Mouse (Mus musculus): ENCODE measurements at regions not wholly inside any gene's neighbourhood (a gene's known extent, or its start where the extent isn't known, plus 50 kb on each side); places are given as distances from the start of the nearest gene placed in this dataset.
A peak's percentile ranks its signal among the peaks of the same experiment; 100 is the strongest.

DNA sequence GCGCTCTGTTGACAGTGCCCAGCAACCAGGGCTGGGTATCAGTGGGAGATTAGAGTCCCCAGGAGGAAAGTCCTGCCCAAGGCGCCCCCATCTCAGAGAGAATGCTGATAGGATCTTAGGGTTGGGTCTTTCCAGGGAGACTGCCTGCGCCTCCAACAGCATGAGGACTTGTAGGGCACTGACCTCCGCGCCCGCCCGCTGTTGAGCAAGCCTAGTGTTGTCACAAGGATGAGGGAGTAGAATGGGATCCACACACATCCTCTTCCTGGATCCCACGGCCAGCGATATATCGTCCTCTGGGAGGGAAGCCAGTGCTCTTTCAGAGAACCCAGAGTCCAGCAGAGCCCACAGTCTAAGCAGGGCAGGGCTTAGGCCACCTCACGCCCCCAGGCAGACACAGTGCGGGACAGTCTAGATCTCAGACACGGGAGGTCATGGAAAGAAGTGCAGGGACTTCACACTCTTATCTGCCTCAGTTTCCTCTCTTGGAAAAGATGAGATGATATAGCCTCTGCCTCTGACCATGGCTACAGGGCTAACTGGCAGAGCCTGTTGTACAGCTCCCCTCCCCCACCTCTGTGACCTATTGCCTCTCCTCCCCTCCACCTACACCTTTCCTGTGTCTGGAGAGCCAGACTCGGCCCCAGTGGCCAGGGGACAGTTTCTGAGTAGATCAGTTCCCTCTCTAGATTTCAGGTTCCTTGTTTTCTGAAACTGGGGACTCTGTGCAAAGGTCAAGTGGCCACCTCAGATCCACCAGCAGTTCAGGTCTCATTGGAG, 52.0 kb upstream of the Dusp5 start:
- DNase-seq: no peak

DNA sequence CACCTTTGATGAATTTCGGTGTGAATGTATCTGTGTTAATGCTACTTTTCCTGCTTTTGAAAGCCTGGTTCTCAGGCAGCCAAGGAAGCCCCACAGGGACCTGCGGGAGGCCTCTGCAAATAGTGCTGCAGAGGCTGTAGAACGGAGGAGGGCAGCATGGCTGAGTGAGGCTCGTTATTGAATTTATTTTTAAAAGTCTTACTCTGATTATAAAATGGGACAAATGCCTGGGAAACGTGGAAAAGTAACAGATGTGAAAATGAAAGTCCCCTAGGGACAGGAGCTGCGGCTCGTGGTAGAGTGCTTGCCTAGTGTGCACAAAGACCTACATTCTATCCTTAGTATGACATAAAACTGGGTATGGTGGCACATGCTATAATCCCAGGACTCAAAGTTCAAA, 59.7 kb upstream of the Dusp5 start:
- DNase-seq: no peak

DNA sequence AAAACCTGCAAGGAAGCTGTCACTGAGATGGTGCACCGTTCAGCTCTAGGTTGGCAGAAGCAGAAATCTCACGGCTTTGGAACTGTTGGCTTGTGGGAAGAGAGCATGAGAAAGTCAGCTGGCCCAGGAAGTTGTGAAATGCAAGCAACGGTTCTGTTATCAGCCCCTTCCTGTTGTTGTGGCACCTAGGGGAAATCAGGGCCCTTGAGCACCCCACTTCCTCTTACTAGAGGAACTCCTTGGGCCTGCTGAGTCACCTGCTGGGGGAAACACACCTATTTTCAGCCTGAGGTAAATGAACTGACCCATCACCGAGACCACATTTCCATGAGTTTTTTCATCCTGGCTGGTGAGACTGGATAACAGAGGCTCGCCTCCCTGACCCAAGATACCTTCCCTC, 64.2 kb upstream of the Dusp5 start:
- no peak for DNase-seq

DNA sequence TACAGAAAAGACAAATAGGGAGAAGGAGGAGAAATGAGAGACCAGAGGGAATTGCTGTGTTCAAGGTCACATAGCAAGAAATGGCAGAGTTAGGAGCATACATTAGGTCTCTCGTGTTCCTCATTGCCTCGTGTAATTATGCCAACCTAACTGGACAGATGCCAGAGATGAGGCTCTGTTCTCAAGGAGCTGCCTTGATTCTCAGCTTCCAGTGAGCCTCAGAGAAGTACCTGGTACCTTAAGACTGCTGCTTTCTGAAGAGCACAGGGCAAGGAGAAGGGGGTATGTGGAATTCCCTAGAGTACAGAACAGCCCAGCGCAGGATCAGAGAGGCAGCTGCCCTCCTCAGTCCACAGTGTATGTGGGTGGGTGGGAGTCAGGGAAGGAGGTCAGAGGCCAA, 64.8 kb upstream of the Dusp5 start:
- no peak for DNase-seq

DNA sequence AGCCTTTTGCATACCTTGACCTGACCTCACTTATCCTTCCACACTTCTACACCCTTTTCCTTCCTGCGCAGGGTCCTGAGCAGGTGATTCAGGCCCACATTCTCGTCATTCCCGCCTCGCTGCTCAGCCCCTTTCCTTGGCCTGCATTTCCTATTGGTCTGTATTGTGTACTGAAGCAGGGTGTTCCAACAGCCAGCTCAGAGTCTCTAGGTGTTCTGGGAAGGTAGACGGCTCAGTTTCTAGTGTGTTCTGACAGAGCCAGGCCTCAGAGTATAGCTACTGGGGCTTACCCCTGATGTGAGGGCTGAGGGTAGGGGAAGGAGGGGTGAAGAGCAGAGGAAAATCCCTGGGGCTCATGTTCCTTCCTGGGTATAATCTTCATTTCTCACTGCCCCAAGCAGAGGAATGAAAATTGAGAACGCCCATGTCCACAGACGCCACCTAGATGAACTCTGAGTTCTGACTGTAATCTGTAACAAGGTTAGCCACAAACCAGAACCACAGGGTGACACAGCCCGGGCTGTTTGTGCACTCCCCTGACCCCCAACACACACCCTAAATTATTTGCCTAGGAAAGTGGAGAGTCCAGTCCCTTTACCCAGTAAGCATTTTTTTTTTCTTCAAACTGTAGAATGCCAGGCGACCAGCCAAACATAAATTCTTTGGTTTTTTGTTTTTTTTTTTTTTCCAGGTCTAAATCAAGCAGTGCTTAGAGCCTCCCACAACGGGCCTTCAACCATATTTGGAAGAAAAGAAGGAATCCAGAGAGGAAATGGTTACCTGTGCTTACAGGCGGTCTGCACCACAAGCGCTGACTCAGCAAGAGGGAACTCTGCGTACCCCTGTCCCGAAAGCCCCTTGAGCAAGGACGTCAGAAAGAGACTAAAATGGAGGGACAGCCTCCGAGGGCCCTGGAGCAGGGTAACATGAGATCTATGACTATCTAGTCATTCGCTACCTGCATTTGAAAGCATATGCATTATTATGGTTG, 67.6 kb upstream of the Dusp5 start:
- DNase-seq: no peak

DNA sequence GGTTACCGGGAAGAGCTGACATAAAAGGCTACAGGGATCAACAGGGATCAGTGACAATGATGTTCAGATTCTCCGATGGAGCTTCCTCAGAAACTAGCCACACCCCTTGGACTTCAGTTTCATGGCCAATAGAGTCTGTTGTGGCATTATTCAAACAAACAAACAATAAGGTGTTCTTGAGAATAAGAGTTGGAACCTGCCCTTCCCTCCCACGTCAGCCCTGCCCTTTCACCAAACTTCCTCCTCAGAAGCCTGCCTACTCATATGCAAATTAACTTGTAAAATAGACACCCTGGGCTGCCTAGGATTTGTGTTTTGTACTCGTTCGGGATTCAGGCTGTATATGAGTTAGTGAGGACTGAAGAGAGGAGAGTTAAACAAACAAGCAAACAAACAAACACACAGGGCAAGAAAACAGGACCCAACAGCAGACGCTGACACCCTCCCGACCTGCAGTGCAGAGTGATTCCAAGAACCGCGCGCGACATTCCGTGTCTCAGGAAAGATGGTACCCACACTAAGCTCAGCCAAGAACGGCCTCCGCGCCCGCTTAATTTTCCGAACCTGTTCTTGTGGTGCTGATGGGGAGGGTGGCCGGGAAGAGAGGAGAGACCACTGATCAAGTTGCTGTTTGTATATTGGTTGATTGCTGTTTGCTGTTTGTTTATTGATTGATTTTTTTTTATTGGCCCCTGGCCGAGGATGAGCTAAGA, 68.4 kb upstream of the Dusp5 start:
- no peak for DNase-seq

DNA sequence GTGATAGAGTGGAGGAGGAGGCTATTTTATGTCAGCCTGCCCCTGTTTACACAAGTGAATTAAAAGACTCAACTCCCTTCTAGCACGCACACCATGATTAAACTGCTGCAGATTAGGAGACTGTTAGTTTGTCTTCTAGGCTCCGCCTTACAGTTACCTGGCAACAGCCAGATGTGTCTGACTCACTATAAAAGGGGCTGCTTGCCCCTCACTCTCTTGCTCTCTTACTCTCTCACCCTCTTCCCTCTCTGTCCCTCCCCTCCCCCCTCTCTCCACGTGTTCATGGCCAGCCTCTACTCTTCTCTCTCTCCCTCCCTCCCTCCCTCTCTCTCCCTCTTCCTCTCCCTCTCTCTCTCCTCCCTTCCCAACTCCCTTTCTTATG, 69.0 kb upstream of the Smndc1 start:
- DNase-seq: no peak

DNA sequence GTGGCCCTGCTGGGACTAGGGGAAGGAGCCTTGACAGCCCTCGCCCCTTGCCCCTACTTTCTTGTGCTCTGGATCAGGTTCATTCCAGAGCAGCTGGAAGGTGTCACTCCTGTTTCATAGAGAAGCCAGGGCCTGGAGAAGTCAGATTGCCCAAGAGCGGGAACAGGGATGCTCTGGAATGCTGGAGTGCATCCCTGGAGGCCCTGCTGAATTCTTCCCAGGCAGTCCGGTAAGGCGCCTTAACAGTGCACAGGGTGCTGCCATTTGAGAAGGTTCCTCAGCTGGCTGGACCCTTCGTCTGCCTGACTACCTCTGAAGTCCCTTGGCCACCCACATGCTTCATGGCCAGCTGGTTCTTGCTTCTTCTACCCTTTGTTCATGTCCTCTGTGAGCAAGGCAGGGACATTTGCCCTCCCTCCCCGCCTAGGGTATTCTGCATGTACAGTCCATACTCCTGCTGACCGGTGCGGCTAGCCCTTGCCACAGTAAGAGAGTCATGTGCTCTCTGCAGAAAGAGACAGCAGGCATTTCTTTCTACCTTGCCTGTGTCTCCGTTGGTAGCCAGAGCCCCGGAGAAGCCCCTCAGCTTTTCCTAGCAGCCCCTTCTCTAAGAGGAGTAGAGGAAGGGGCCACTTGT, 68.5 kb upstream of the Smndc1 start:
- DNase-seq: no peak

DNA sequence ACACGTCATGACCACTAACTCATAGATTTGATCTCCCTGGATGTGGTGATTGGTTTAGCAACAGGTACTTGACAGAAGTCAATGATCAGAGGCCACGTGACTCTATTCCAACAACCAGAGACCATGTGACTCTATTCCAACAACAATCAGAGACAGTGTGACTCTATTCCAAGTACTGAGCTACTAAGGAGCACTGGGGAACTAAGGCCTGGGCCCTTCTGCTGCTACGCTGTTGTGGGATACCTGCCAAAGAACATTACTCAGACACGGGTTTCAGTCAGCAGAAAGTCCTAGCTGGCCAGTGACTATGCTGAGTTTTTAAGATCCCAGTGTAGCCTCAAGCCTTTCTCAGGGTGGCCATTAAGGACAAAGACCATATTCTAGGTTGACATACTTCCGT, 66.3 kb upstream of the Smndc1 start:
- no peak for DNase-seq

DNA sequence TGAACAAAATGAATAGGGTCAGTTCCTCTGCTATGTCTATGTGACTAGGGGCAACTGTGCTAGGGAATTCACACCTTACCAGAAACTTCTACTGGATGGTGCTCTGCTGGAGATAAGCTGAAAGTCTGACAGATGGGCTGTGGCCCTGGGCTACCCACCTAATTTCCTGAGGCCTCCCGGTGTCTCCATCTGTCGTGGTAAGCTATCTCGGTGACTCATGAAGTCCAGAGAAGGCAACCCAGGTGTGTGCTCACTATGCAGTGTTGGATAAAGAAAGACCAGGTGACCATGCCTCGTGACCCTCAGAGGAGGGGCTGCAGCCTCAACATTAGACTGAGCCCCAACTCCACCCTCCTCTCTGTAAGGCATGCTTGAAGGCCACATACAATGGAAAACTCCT, 64.2 kb upstream of the Smndc1 start:
- DNase-seq: no peak

DNA sequence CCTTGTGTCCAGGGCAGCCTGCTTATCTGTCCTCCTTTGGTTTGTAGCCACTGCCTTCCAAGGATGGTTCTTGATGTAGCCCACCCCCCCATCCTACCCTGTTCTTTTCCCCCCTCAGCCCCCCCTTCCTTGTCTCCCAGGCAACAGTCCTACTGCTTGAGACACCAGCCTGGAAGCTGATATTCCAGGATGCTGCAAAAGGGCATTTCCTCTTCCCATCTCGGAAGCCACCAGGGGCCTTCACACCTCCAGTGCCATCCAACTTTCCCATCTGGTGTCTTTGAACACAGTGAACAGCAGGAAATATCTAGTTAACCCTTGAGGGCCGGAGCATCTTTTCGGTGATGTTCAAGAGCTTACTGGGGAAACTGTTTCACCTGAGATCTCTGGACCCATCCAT, 63.7 kb upstream of the Smndc1 start:
- no peak for DNase-seq

DNA sequence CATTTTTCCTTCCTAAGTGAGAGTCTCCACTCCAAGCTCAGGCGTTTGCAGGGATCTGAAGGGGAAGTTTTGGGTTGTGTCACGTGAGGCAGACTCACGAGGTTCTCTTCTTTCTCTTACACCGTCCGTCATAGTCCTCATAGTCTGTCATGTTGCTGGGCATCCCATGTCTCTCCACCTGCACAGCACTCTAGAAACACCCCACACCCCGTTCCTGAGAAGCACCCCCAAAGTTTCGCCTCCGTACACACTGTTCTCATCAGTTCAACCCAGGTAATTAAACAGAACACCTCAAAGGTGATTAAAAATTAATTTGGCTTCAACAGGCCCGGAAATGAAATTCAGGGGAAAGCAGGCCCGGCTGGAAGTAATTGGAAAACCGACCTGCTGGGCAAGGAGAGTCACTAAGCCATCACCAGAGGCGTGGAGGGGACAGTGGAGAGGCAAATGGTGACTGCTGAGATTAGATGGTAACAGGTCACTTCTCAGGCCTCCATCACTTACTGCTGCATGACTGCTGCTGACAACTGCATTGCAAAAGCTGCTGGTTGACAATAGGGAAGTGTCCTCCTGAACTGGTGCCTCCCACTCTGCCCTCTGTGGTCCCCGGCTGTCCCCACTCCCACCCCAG, 63.1 kb upstream of the Smndc1 start:
- DNase-seq: no peak

DNA sequence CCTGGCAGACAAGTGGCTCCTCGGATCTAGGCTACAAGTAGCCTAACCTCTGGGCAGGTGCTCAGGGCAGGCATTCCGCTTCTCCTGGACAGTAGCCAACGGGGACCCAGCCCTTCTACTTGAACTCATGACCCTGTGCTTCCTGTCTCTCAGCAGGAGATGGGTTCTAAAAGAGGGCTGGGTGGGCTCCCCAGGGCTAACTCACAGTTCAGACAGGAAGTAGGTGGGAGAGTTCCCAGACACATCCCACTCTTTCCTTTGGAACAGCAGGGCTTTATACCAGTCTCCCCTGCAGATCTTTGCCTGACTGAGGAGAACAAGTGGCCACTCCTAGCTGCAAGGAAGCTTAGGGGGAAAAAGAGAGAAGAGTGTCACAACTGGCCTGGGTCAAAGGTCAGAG, 62.0 kb upstream of the Smndc1 start:
- no peak for DNase-seq

DNA sequence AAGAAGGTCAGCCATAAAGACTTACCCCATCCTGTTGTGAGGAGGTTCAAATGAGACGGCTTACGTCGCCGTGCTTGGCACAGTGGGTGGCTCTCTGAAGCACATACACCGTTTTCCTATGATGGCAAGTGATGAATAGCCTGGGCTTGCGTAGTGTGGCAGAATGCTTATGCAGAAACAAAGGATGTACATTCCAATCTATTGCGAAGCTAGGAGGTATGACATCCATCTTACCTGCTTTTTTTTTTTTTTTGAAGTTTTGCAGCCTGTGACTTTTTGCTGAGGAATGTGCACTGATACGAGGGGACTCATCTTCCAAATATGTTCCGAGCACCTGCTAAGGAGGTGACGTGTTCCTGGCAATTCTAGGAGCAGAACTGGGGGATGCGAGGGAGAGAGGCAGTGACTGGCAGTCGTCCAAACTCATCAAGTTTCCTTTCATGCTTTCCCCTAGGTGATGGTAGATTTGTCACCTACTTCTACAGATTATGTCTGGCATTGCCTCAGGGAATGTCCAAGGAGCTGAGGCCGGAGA, 61.1 kb upstream of the Smndc1 start:
- DNase-seq: no peak

DNA sequence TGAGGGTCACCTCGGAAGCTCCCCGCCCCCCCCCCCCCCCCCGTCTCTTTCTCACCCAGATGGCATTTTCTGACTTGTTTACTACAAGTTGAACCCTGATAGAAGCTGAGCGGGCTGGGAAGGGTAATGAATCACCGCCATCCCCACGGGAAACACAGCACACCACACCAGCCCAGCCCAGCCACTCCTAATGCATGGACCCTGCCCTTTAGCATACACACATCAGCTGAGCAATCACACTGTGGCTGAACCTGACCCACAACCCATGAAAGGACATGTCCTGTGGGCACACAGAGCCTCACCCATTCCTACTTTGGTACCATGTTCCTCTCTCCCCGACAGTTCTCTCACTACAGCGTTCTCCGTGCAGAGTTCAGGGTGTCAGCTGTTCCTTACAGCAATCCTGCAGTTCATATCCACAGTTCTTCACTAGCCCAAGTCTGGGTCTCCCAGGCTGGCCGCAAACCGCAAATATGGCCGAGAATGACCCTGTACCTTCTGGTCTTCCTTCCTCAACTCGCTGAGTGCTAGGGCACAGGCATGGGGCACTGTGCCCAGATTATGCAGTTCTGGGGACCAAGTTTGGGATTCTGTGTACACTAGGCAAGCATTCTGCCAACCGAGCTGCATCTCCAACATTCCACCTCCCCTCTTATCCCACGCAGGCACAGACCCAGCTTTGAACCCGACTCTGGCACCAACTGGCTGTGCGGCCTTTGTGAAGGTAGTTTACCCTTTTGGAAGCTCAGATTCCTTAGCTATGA, 60.4 kb upstream of the Smndc1 start:
- DNase-seq: no peak

DNA sequence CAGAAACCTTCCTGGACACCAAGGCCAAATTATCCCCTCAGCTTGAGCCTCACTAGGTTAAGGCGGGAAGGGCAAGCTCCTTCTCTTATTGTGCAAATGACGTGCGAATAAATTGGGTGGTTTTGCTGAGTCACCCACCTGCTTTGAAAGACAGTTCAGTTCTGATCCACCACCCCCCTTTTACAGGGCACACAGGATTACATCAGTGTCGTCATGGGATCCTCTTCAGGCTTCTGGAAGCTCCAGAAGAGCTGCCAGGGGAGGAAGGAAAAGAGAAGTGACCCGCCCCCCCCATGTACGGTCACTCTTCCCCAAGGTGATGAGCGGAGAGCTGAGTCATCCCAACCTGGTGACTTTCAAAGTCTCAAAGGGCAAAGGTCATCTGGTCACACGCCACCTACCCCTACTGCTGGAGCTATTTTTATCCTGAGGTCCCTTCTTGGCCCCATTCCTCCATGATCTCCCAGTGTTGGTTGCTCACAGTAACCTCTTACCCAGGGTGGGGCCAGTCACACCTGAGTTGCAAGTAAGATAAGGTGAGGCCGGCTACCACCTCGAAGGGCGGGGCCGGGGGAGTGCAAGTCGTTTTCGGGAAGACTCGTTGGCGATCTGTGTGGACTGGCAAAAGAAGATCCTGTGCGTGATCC, 58.9 kb upstream of the Smndc1 start:
- DNase-seq: no peak

DNA sequence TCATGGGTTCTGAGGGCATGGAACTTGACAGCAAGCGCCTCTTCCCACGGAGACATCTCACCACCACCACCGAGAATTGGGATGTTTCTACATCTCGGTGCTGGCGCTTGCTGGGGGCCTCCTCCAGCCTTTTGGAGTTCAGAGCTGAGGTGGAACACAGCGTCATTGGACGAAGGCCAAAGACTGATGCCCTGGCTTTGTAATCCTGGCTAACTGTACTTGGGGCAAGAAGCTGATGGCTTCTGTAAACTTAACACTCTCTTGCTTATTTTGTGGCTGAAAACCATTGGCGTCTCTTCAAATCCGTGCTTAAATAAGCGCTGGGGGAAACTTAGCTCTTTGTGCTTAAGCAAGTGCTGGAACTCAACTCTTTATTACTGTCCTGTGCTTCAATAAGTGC, 57.8 kb upstream of the Smndc1 start:
- DNase-seq: no peak

DNA sequence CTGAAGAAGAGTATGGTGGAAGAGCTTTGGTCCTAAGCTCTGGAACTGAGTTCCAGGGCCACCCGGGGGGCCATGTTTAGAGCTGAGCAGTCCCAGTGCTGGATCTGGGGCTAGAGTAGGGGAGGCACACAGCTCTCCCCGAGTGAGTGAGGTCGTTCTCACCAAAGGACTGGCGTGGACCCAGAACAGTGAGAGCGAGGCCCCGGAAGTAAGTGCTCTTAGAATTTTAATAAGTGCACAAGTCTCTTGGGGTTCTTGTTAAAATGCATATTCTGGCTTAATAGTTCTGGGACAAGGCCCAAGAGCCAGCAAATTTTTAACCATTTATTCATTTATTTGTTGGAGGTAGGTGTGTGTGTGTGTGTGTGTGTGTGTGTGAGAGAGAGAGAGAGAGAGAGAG, 57.4 kb upstream of the Smndc1 start:
- DNase-seq: peak; percentile 26

DNA sequence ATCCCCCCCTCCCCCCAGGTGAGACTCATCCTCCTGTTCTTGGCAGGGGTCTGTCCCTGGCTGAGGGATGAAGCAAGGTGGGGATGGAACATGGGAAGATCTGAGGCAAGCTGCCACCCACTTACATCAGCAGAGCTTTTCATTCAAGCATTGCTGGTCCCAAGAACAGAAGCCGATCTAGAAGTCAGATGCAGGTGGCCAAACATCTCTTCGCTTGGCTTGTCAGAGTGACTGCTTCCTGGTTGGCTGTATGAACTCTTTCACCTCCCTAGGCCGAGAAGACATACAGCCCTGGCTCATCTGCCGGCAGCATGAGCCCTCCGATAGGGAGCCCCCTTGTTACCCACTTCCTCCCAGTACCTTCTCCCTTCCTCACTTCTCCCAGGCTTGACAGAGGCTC, 55.8 kb upstream of the Smndc1 start:
- no peak for DNase-seq

DNA sequence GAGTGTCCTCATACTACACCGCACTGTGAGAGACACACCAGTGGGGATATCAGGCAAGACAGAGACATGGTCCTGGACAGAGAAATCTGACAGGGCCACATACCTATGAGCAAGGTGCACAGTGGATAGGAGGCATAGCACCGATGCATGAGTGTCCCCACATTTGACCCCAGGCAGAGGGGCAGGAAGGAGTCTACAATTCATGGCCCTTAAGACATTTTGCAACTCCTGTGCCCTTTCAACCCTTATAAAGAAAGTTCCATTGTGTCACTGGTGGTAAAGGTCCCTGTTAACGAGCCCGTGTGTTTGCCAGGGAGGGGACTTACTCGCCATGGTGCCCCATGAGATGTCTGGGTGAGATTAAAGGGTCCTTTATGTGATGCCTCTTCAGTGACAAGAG, 54.3 kb upstream of the Smndc1 start:
- DNase-seq: no peak
